In the genomic region with DNA sequence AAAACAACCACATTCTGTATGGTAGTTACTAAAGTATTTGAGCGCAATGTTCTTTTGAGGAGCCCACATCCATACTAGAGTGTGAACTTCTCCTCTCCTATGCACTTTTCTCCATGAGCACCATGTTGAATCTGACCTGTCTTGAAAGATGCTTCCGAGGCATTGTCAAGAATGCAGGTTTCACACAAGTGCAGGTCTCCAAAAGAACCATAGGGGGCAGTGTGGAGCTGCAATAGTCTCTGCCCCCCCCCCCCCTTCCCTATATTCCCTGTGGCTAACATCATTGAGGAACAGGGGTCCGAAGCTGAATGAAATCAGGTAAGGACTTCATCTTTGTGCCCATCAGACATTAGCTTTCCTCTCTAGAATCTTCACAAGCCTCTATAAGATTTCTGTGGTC, we compare ENCODE assay signal across 12 mouse cellular contexts.
DNase-seq lines count a peak whose midpoint lies in the region; ATAC-seq and TF ChIP-seq lines count a peak whose summit lies in the region.
"Had no signal": no experiment of that assay in that cellular context is flagged by ENCODE, and none has a peak within 500 bp of the region (broad histone marks: within the 10 kb centered on the region; RNA-seq: fewer than 3 reads in every experiment).

No protein-coding gene starts in this region.

- no peak for DNase-seq in forebrain, postnatal 0 days
- DNase-seq in forebrain, embryonic 11.5 days (ENCODE audit: low spot score), result no peak
- DNase-seq in left cerebral cortex, adult 2 months (ENCODE audit: extremely low spot score in 1 of 2, low spot score in 2 of 2), result no peak
- DNase-seq in left cerebral cortex, adult 18-20 months (ENCODE audit: low spot score in 2 of 2), result no peak
- DNase-seq in CH12.LX (ENCODE audit: extremely low read depth), result no peak
- peak; percentile 10 for DNase-seq in ES-CJ7 (ENCODE audit: low read depth, low spot score)
- DNase-seq in left cerebral cortex, postnatal 10 days (ENCODE audit: extremely low spot score in 1 of 2, low spot score in 2 of 2), result no peak
- DNase-seq: heart, postnatal 14 days; left cerebral cortex, postnatal 4 days had no signal

- no peak overlapping the region for H3K4me2 ChIP-seq in forebrain, postnatal 0 days (ENCODE audit: low read depth)
- H3K4me2 ChIP-seq in forebrain, embryonic 11.5 days (ENCODE audit: low read depth, low read length, severe bottlenecking), result no peak overlapping the region
- H3K4me2 ChIP-seq in CH12.LX (ENCODE audit: insufficient read depth, low read depth, poor library complexity, severe bottlenecking), result no peak overlapping the region
- H3K4me2 ChIP-seq: lung, embryonic 15.5 days had no signal

- no peak for TF ChIP-seq EP300 in CH12.LX (IDR thresholded peaks at IDR 0.05; ENCODE audit: low read length)

- no peaks in the 10 kb centered on the region for H3K4me1 ChIP-seq in forebrain, postnatal 0 days (ENCODE audit: insufficient read depth)
- no peaks in the 10 kb centered on the region for H3K4me1 ChIP-seq in forebrain, embryonic 11.5 days (replicated peaks; ENCODE audit: control insufficient read depth, insufficient read depth, low read length)
- peaks cover 0 to 45% of the 10 kb centered on the region in 2 experiments; a peak in 2 of 4 replicates for H3K4me1 ChIP-seq in CH12.LX (ENCODE audit: control insufficient read depth in 1 of 2, insufficient read depth in 2 of 2)

- in situ Hi-C loops in CH12.LX (cut with MboI; ENCODE audit: low pct_ligation_motif_present, low pct_unique_long_range_greater_than_20kb, low sequenced_read_pairs), result no loop called here

- no peak overlapping the region for H3K4me3 ChIP-seq in forebrain, postnatal 0 days (ENCODE audit: low read depth, low read length)
- H3K4me3 ChIP-seq in forebrain, embryonic 11.5 days (ENCODE audit: low read depth, low read length), result no peak overlapping the region
- no peak overlapping the region for H3K4me3 ChIP-seq in left cerebral cortex, adult 2 months
- no peak overlapping the region for H3K4me3 ChIP-seq in CH12.LX (replicated peaks in 1 of 3; ENCODE audit: low read depth in 2 of 3, low read length in 2 of 3, poor library complexity in 1 of 3)
- H3K4me3 ChIP-seq: lung, embryonic 15.5 days had no signal

- TF ChIP-seq CTCF in forebrain, postnatal 0 days (IDR thresholded peaks at IDR 0.05; ENCODE audit: low read depth), result peak; percentile 46
- peak; percentile 64 for TF ChIP-seq CTCF in left cerebral cortex, adult 2 months (IDR thresholded peaks at IDR 0.05)
- peak; percentile 17 to 57; a peak in 2 of 4 replicates for TF ChIP-seq CTCF in CH12.LX (conservative IDR thresholded peaks at IDR 0.05 in 1 of 2, IDR thresholded peaks at IDR 0.05 in 1 of 2; ENCODE audit: low read depth in 2 of 2, low read length in 2 of 2)

- H3K27me3 ChIP-seq in forebrain, postnatal 0 days (ENCODE audit: insufficient read depth, low read length), result no peaks in the 10 kb centered on the region
- H3K27me3 ChIP-seq in forebrain, embryonic 11.5 days (ENCODE audit: control insufficient read depth, insufficient read depth, low read length), result no peaks in the 10 kb centered on the region
- H3K27me3 ChIP-seq in CH12.LX (replicated peaks), result no peaks in the 10 kb centered on the region
- H3K27me3 ChIP-seq: lung, embryonic 15.5 days had no signal

- no peaks in the 10 kb centered on the region for H3K36me3 ChIP-seq in forebrain, postnatal 0 days (ENCODE audit: insufficient read depth)
- no peaks in the 10 kb centered on the region for H3K36me3 ChIP-seq in forebrain, embryonic 11.5 days (ENCODE audit: control insufficient read depth, insufficient read depth, low read length)
- peaks cover 6 to 68% of the 10 kb centered on the region in 2 experiments for H3K36me3 ChIP-seq in CH12.LX (replicated peaks in 1 of 2; ENCODE audit: control insufficient read depth in 1 of 2, insufficient read depth in 1 of 2, low read length in 1 of 2)
- H3K36me3 ChIP-seq: lung, embryonic 15.5 days had no signal

- no peak for ATAC-seq in forebrain, postnatal 0 days
- ATAC-seq in forebrain, embryonic 11.5 days (replicated peaks; ENCODE audit: low FRiP score), result no peak
- no peak for ATAC-seq in megakaryocyte progenitor cell, adult 5-6 weeks (replicated peaks; ENCODE audit: poor library complexity)
- ATAC-seq: intestine, embryonic 16.5 days had no signal

- dilution Hi-C loops in CH12.LX (cut with MboI; ENCODE audit: extremely low pct_ligation_motif_present, extremely low pct_unique_long_range_greater_than_20kb, low sequenced_read_pairs), result no loop called here

- H3K27ac ChIP-seq in forebrain, postnatal 0 days (ENCODE audit: low read depth, low read length), result no peak overlapping the region
- no peak overlapping the region for H3K27ac ChIP-seq in forebrain, embryonic 11.5 days (ENCODE audit: low read depth, low read length)
- H3K27ac ChIP-seq in left cerebral cortex, adult 2 months, result no peak overlapping the region
- H3K27ac ChIP-seq in CH12.LX (ENCODE audit: insufficient read depth, low read depth), result no peak overlapping the region
- H3K27ac ChIP-seq: lung, embryonic 15.5 days had no signal

- peak; percentile 51 for TF ChIP-seq RAD21 in CH12.LX (IDR thresholded peaks at IDR 0.05; ENCODE audit: low read depth, low read length)

- intact Hi-C loops in left cerebral cortex, adult 2 months (cut with DNase I), result loop anchor here (10.0 kb wide), 1 partner anchor 533 kb away; no protein-coding TSS in a partner anchor
- intact Hi-C loops in left cerebral cortex, postnatal 10 days (cut with DNase I), result no loop called here

- H3K9me3 ChIP-seq in forebrain, postnatal 0 days (ENCODE audit: low read length), result no peaks in the 10 kb centered on the region
- no peaks in the 10 kb centered on the region for H3K9me3 ChIP-seq in forebrain, embryonic 11.5 days (ENCODE audit: control insufficient read depth, low read length)
- H3K9me3 ChIP-seq in CH12.LX (replicated peaks; ENCODE audit: low read length), result no peaks in the 10 kb centered on the region
- H3K9me3 ChIP-seq: lung, embryonic 15.5 days had no signal

- no peaks in the 10 kb centered on the region for H3K79me2 ChIP-seq in CH12.LX (replicated peaks; ENCODE audit: control insufficient read depth, extremely low read depth, insufficient read depth, poor library complexity, severe bottlenecking)

- TF ChIP-seq POLR2A in CH12.LX (IDR thresholded peaks at IDR 0.05; ENCODE audit: low read depth, low read length), result no peak

- WGBS in forebrain, postnatal 0 days, result 84% methylated on average over 3 of the region's 3 CpGs
- 84% methylated on average over 3 of the region's 3 CpGs for WGBS in forebrain, embryonic 11.5 days

- H3K9ac ChIP-seq in forebrain, postnatal 0 days, result no peak overlapping the region
- H3K9ac ChIP-seq in forebrain, embryonic 11.5 days (ENCODE audit: low read length), result no peak overlapping the region
- no peak overlapping the region for H3K9ac ChIP-seq in CH12.LX (ENCODE audit: insufficient read depth, low read depth)
- H3K9ac ChIP-seq: lung, embryonic 15.5 days had no signal

TF ChIP-seq in CH12.LX, 34 proteins besides CTCF, POLR2A, EP300 and RAD21:
- TF ChIP-seq MYC (IDR thresholded peaks at IDR 0.05; ENCODE audit: low read depth, low read length) (no peak), BHLHE40 (IDR thresholded peaks at IDR 0.05; ENCODE audit: low read depth, low read length) (no peak), TBP (conservative IDR thresholded peaks at IDR 0.05; ENCODE audit: low read depth, low read length) (no peak), POLR2AphosphoS2 (IDR thresholded peaks at IDR 0.05; ENCODE audit: low read depth, low read length) (no peak), MAZ (IDR thresholded peaks at IDR 0.05; ENCODE audit: low read depth, low read length) (no peak), SMC3 (IDR thresholded peaks at IDR 0.05; ENCODE audit: low read depth, low read length) (peak; percentile 22; the same call in 1 of the 2 replicates), CHD2 (IDR thresholded peaks at IDR 0.05; ENCODE audit: low read length) (no peak), MAX (IDR thresholded peaks at IDR 0.05; ENCODE audit: low read length) (no peak)
